Mouse (Mus musculus) spleen, adult 2 months (tissue): ENCODE data around the gene Epb41l4b.

Experiments
- CTCF ChIP-seq: fragments of 200-500 bp; IDR thresholded peaks from 2 replicates; pipeline ENCODE4 v1.5.1; 2011; ENCODE audit warnings: mild to moderate bottlenecking, inconsistent platforms; ENCODE audit not compliant: insufficient read depth, insufficient read length, insufficient replicate concordance; ENCODE audit errors: extremely low read depth
- POLR2A ChIP-seq: fragments of 200-500 bp; IDR thresholded peaks from 2 replicates; pipeline ENCODE4 v1.6.1; 2011; ENCODE audit warnings: low read depth, low read length, inconsistent platforms

- no peak for TF ChIP-seq CTCF
- TF ChIP-seq POLR2A, result no peak
Observed at GRCm38 (mm10) chr4:56951701-56952100, 191.5 kb downstream of the Epb41l4b start.
